Mouse (Mus musculus): Measurements from ENCODE around the gene Ankrd33b.
A peak's percentile ranks its signal among the peaks of the same experiment; 100 is the strongest.

Ankrd33b gene

GRCm38 (mm10) chr15:31265404-31265803 lies 102.1 kb downstream of the Ankrd33b start:
- DNase-seq (ENCODE audit: low spot score in 2 of 2): no peak

DNA sequence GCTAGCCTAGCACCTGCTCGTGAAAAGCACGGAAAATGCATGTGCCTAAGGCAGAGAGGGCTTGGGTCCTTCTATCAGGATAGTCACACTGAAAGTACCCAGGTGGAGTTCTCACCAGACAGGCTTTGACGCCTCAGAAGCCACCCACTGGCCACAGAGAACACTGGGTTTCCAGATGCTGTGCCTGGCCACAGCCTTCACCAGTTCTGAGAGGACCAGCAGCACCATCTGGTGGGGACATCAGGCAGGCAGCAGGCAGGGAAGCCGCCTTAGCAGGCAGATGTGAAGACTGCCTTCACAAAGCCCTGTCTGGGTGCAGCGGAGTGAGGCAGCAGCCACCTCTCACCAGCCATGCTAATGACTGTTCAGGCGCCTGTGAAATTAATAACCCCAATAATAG lies 102.7 kb downstream of the Ankrd33b start:
- DNase-seq (ENCODE audit: low spot score in 2 of 2): peak; percentile 13 to 48

- no peak for DNase-seq (ENCODE audit: low spot score in 2 of 2)
Observed at GRCm38 (mm10) chr15:31262361-31262760, 105.2 kb downstream of the Ankrd33b start.

- no peak for DNase-seq (ENCODE audit: low spot score in 2 of 2)
Observed at GRCm38 (mm10) chr15:31261094-31261493, 106.4 kb downstream of the Ankrd33b start.

DNA sequence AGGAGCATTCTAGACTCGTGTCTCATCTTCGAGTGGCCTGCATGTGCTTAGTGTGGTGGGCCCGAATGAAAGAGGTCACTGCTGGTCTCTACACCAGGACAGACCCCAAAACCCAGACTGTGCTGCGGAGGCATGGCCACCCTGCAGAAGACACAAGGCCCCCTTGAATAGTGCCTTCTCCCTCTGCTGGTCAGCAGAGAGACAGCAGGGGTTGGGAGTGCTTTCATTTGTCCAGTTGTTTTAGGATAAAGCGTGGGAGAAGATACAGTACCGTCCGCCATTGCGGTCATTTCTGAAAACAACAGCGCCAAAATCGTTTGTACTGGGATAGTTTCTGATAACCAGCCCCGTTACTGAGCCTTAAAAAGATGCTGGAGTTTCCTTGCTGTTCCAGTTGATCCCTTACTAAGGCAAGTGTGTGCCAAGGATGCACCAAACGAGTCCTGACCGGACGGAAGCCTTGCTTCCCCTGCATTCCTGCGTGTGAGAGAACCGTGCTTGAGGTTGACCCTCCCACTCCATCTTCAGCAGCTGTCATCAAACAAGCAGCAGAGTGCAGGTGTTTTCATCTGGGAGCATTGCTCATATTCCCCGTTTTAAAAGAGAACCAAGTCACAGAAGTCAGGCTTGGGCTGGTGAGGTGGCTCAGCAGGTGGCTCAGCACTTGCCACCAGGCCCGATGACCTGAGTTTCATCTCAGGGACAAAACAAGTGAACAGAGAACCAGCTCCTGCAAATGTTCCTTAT lies 108.7 kb downstream of the Ankrd33b start:
- no peak for DNase-seq (ENCODE audit: low spot score in 2 of 2)

GRCm38 (mm10) chr15:31258029-31258692 lies 109.4 kb downstream of the Ankrd33b start:
- DNase-seq (ENCODE audit: low spot score in 2 of 2): no peak

- no peak for DNase-seq (ENCODE audit: low spot score in 2 of 2)
Observed at GRCm38 (mm10) chr15:31257329-31257728, 110.2 kb downstream of the Ankrd33b start.

- no peak for DNase-seq (ENCODE audit: low spot score in 2 of 2)
Observed at GRCm38 (mm10) chr15:31255762-31256161, 111.8 kb downstream of the Ankrd33b start.

- no peak for DNase-seq (ENCODE audit: low spot score in 2 of 2)
Observed at GRCm38 (mm10) chr15:31254939-31255535, 112.5 kb downstream of the Ankrd33b start.

GRCm38 (mm10) chr15:31253963-31254362 lies 113.6 kb downstream of the Ankrd33b start:
- no peak for DNase-seq (ENCODE audit: low spot score in 2 of 2)

- no peak for DNase-seq (ENCODE audit: low spot score in 2 of 2)
Observed at GRCm38 (mm10) chr15:31253380-31253779, 114.1 kb downstream of the Ankrd33b start.

- DNase-seq (ENCODE audit: low spot score in 2 of 2): no peak
Observed at GRCm38 (mm10) chr15:31252590-31253311, 114.8 kb downstream of the Ankrd33b start.

GRCm38 (mm10) chr15:31251189-31251588 lies 116.3 kb downstream of the Ankrd33b start:
- DNase-seq (ENCODE audit: low spot score in 2 of 2): no peak

- DNase-seq (ENCODE audit: low spot score in 2 of 2): no peak
Observed at GRCm38 (mm10) chr15:31250676-31251075, 116.8 kb downstream of the Ankrd33b start.

- DNase-seq (ENCODE audit: low spot score in 2 of 2): no peak
Observed at GRCm38 (mm10) chr15:31250027-31250426, 117.5 kb downstream of the Ankrd33b start.

- DNase-seq (ENCODE audit: low spot score in 2 of 2): no peak
Observed at GRCm38 (mm10) chr15:31248882-31249281, 118.6 kb downstream of the Ankrd33b start.

DNA sequence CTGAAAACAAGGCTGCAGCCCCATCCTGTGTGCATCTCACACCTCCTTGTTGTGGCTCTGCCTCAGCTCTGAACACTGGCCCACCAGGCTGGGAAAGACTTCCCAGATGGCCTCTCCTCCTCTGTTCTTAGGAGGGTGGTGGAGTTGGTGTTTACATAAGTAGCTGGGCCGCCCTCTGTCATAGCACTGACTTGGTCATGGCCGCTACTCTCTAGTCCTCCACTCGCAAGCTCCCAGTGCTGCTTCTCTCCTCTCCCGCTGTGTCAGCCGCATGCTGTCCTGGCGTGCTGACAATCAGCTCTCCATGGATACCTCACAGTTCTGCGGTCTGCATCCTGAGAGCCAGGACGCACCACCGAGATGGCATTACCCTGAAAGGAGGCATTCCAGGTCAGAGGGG lies 120.5 kb downstream of the Ankrd33b start:
- DNase-seq (ENCODE audit: low spot score in 2 of 2): no peak

GRCm38 (mm10) chr15:31245934-31246333 lies 121.6 kb downstream of the Ankrd33b start:
- DNase-seq (ENCODE audit: low spot score in 2 of 2): no peak

DNA sequence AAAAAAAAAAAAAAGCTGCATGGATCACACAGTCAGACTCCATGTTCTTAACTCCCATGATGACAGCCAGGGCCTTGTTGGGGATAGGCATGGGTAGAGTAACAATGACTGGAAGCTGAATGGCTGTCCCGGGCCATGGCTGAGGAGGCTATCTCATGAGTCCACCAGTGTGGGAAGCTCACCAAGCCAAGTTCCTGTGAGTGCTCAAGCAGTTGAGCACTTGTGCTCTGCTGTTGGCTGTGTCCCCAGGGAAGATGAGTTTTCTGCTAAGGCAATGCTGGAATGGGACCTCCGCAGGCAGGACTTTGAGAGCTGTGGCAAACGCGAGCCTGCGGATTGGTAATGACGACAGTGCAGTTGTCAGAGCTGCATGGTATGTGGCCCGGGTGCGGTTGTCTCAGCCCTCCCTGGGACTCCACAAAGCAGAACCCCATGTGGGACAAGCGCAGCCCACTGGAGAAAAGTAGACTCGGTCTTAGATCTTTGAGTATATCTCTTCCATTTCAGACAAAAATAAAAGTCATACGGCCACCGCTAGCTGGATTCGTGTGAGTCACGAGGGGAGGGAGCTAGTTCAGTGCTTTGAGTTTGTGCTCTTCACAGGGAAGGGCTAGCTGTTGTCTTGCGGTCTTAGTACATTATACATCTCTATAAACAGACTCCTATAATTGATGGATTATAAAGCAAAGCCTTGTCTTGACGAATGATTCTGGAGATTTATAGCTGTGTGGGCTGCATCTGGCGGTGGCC lies 122.7 kb downstream of the Ankrd33b start:
- DNase-seq (ENCODE audit: low spot score in 2 of 2): no peak

DNA sequence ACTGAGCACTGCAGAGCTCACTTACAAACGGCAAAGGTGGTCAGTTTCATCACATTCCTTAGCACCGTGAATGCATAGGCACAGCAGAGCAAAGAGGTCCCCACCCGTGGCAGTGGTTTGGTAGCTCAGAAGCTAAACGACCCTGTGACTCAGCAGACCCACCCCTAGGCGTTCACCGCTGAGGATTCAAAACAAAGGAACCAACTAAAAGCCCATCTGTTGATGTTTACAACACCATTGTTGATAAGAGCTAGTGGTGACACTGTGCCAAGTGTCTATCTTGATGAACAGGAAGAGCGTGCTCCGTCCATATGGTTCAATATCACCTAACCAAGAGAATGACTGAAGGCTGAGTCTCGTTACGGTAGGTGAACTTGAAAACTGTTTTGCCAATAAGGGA lies 124.3 kb downstream of the Ankrd33b start:
- DNase-seq (ENCODE audit: low spot score in 2 of 2): no peak
